Mouse (Mus musculus) heart, adult 8-10 months (tissue): ENCODE results near the gene Gpatch2l. TPM values are rescaled to one million over a fixed set of nuclear protein-coding genes. Genes with fewer than 3 reads are reported as not detected.
A peak's percentile ranks its signal among the peaks of the same experiment; 100 is the strongest.

Experiments
- DNase-seq: peaks from one replicate; pipeline ENCODE4 v3.0.0; 2022; ENCODE audit warnings: low spot score
- total RNA-seq, 4 experiments: library from RNA; stranded (reverse); gene quantifications; 2 replicates each; pipeline ENCODE4 v1.2.4; 2022

Gene Gpatch2l
- total RNA-seq, 4 experiments from 2014 or later = 11.7 to 13.0 (median 12.3) TPM

DNA sequence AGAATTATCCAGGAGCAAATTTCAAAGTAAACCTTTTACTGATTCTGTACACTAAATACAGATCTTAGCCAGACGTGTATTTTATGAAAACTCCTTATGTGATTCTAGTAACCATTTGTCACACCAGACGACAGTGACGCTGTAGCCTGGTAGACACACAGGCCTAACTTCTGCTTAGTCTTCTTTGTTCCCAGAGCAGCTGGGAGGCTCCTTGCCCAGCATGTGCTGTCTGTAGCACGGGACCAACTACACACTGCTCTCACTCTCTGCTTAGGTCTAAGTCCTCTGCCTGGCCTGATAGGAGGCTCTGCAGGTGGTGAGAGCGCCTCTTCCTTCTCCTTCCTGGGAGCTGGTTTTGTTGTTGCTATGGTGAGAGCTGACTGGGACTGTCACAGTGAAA, 35.2 kb downstream of the Gpatch2l start:
- no peak for DNase-seq

DNA sequence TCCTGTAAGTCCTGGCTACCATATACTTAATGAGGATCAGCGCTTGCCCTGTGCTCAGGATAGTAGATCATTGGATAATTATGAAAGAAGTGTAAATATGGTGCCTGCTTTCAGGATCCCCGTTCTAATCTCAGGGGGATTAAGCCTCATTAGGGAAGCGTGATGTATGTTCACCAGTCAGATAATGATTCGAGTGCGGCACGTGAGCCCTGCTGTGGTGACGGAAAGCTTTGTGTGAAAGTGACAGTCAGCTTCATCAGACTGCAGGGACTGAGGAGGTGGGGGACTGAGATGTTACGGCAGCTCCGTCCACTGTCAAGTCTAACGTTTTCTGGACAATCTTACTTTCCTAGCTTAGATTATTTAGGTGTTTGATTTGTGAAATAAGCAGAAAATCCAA, 38.3 kb downstream of the Gpatch2l start:
- no peak for DNase-seq

DNA sequence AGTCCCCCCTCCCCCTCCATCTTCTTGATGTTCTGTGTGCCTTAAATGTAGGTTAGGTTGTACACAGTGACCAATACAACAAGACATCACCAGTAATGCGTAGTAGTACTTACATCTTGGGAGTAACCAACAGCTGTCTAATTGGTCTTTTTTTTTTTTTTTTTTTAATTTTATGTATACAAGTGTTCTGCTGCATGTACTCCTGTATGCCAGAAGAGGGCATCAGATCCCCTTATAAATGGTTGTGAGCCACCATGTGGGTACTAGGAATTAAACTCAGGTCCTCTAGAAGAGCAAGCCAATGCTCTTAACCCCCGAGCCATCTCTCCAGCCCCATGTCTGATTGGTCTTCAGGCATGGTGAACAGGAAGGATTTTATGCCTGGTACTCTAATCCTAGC, 44.0 kb downstream of the Gpatch2l start:
- DNase-seq = no peak

DNA sequence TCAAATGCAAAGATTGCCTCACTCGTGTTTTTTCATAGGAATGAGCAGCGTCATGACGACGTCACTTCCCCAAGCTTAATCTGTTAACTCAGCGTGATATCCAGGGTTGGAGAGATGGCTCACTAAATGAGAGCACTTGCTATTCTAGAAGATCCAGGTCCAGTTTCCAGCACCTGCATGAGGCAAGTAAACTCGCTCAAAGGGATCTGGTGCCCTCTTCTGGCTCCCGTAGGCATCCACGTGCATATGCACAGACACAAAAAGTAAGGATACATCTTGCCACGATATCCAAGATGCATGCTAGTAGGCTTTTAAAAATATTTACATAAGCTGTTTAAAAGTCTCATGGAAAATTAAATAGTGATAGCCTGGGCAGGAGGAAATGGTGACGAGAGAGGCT, 55.8 kb downstream of the Gpatch2l start:
- DNase-seq = no peak

DNA sequence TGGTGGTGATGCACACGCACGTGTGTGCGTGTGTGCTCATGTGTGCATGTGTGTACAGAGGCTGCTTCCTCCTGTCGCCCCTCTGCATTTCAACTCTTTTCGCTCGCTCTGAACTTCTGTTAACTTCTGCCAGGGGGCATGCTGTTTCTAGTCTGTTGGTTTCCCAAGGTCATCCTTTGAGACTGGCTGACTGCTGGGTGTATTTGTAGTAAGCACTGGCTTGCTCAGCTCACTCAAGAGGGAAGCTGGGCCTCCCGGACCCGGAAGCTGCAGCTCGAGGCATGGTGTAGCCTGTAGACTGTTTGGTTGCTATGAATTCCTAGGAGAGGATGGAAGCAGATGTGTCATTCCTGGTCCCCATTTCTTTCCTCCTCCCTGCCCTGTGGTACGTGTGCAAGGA, 61.3 kb downstream of the Gpatch2l start:
- no peak for DNase-seq

DNA sequence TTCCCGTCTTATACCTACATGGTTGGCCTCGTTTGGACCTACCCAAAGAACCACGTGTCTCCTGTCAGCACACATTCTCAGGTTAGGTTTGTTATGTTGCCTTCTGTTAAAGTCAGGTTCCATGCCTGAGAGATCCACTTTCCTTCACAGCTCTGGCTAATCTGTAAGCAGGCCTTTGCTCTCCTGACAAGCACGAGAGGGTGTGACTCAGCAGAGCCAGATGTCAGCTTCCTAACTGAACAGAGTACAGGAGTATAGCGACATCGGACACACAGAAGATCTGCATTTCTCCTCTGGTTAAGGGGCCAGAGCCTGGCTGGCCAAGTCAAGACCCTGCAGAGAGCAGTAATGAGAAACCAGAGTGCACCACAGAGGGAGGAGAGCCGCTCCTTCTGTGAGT, 63.4 kb downstream of the Gpatch2l start:
- DNase-seq = no peak

DNA sequence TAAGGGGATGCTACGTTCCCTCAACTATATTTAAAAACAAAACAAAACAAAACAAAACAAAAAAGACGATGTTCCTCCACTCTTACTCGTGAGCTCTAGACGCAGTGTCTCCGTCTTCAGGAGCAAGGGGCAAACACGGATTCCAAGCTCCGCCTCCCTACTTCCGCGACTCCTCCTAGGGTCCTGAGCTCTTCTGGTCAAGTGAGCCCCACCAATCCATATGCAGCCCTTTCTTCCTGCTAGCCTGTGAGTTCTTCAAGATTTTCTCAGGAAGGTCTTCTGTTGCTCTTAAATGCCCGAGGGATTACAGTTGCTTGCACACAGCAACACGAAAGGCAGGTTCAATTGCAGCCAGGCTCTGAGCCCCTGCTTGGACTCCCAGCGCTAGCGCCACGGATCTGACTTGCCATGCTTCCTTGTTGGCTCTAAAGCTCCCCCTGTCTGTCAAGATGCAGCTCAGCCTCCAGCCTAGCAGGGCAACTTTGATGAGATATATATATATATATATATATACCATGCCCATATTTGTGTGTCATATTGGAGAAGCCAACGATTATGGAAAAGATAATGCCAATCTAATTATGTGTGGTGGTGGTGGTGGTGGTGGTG, 64.1 kb downstream of the Gpatch2l start:
- DNase-seq = peak; percentile 11

DNA sequence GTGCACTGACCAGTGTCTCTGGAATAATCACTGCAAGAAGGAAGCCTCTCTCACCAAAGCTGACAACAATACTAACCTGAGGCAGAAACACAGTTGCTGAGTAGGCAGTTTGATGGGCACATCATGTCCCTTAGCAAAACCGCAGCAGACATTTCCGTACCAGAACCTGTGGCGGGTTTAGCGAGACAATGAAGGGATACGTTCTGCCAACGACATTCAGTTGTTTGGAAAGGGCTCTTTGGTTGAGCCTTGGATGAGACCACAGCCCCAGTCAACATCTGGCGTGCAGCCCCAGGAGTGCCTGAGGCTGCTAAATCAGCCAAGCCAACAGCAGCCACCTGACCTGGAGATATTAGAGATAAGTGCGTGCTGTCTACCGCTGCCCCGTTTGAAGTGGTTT, 67.8 kb downstream of the Gpatch2l start:
- no peak for DNase-seq

DNA sequence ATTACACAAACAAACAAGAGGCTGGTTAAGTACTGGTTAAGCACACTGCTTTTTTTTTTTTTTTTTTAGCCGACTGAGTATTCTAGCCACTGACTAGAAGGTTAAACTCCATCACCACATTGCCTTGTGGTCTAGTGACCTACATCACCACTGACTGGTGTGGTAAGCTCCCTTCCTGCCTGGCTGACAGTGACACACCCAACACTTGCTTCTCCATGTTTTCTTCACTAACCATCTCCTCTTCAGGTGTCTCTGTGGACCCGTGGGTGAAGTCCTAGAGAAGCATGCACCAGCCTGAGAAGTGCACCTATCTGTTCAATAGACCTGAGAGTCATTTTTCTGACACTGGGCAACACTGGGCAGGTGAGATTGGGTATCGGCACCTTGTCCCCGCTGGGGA, 68.2 kb downstream of the Gpatch2l start:
- no peak for DNase-seq

DNA sequence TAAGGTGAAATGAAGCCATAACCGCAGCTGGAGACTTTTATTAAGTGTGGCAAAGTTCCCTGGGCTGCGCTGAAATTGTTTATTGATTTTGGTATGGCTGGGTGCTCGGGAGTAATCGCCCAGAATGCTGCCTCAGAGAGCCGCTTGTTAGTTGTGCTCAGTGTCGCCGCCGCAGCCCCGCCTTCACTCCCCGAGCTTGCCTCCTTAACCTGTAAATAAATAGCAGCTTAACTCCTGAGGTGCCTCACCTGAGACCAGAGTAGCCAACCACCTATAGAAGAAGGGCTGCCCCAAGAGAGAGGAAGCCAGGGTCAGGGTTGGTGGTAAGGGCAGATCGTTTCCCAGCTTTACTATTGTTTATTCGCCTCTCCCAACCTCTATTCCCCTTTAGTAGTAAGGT, 79.0 kb downstream of the Gpatch2l start:
- no peak for DNase-seq

DNA sequence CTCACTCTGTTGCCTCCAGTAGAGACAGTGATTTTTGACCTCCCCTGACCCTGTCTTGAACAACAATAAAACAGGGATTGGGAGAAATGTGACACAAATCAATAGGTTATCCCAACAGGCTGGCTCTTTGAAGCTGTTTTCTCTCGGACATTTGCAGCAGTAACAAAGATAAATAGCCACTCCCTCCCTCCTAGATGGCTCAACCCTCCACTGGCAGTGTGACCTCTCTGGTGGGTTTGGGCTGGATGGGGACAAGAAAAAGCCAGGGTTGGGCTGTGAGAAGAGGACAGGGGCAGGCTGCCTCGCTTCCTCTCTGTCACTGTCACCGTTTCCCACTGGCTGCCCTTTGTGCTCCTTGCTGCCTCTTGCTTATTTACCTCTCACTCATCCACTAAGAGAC, 82.6 kb downstream of the Gpatch2l start:
- DNase-seq = no peak

DNA sequence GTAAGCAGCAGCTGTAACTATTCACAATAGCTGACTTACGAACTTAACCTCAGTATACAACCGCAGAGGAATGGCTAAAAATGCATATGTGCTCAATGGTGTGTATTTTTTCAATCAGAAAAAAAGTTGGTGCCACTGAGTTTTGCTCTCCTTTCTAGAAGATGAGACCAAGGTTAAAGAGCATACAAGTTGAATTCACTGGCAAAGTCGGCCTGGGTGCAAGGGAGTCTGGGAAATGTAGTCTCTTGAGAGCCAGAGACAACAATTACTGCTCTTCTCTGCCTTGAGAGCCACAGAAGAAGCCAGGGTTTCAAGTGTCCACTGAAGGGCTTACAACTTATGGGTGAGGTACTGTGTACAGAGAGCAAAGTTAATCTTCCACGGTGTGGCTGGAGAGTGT, 88.2 kb downstream of the Gpatch2l start:
- DNase-seq = no peak

DNA sequence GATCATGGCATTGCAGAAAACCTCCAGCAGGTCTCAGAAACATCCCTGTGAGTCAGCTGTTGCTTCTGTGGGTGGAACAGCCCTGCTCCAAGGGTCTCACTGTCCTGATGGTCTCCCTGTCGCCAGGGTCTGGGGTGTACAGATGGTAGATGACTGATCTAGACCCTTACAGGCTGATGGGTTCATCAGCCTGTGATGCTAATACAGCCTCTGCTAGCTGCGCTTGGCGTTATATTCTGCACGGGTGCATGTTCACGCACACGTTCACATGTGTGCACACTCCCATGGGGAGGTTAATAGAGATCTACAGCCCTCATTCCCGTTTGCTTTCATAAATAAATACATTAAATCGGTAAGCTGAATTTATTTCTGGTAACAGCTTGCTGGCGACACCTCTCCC, 89.0 kb downstream of the Gpatch2l start:
- DNase-seq = no peak

DNA sequence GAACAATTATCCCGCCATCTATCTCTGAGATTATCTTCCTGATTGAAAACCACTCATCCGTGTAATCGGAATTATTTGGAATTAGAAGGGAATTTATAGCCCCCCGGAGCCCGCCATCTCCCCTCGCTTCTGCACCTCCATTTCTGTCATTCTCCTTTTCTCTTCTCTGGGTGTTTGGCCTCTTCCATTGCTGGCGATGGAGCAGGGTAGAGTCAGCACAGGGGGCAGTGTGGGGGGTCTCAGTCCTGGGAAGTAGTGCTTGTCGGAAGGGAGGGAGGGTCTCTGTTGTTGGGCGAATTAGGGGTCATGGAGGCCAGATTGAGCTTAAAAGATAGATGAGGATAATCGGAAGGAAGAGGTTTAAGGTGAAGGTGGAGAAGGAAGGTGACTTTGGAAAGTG, 89.6 kb downstream of the Gpatch2l start:
- no peak for DNase-seq

DNA sequence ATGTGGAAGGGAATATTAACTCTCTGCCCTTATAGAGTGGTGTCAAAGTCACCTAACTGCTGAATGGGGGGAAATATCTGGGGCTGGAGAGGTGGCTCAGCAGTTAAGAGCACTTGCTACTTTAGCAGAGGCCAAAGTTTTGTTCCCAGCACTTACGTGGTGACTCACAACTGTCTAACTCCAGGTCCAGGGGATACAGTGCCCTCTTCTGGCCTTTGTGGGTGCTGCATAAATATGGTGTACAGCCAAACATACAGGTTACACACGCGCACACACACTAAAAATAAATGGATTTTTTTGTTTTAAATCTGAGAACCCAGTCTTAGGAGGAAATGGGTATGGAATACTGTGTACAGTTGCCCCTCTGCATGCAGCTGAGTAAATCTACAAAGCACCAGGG, 94.6 kb downstream of the Gpatch2l start:
- DNase-seq = no peak

DNA sequence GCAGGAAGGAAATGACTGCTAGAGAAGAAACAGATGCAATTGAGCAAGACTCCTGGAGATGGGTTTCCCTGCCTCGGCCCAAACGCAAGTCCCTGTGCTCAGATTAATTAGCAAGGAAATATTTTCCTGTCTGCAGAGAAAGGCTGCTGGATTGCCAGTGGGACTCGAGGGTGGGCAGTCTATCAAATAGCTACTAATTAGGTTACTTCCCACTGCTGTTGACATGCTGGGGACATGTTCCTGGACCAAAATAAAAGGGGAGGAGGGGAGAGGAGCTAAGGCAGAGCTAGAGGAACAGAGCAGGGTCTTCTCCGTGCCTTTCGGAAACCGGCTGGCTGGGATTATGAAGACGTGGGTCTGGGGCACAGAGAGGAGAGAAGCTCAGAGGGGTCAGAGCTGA, 95.2 kb downstream of the Gpatch2l start:
- no peak for DNase-seq

Other genes with a start within 250 kb of the Gpatch2l start
- 10 to 100 TPM; 13.5 to 15.5 (median 14.3) TPM for gene Tgfb3, start 162.8 kb upstream of the Gpatch2l start, total RNA-seq
- gene Ift43, start 159.3 kb upstream of the Gpatch2l start, total RNA-seq = 10 to 100 TPM; 24.9 to 32.3 (median 27.7) TPM
- gene Esrrb, start 119.3 kb downstream of the Gpatch2l start, total RNA-seq = 10 to 100 TPM; 24.4 to 34.7 (median 29.2) TPM